Mouse (Mus musculus) monocyte, adult 59 days (primary cell): ENCODE data around the gene Gm4847. TPM values are rescaled to one million over a fixed set of nuclear protein-coding genes. Genes with fewer than 3 reads are reported as not detected.

Experiments used
- total RNA-seq, 2 experiments: library from RNA; stranded (reverse); gene quantifications; one replicate each; pipeline ENCODE4 v1.2.4; 2023

Gm4847 gene
- not detected for total RNA-seq

GRCm38 (mm10) chr1:166647593-166647992 is at the start of gene Gm4847:
Gm4847 (minus strand) TSS chr1:166647693.

GRCm38 (mm10) chr1:166681745-166682144 is 34.3 kb upstream of the Gm4847 start, which contains the start of gene Fmo9:
Fmo9 (minus strand) TSS chr1:166681845.

Other genes with a start within 250 kb of the Gm4847 start
- 10 to 100 TPM; 10.4 to 12.7 TPM for gene Pogk, start 237.8 kb downstream of the Gm4847 start, total RNA-seq
- not detected for gene Gm4846, start 150.1 kb downstream of the Gm4847 start, total RNA-seq
- gene Fmo9, start 34.2 kb upstream of the Gm4847 start, total RNA-seq: not detected